In genomic region chr6:28142332-28142731, GRCm38 (mm10) we compare ENCODE assay signal across 11 mouse cellular contexts. TPM values are rescaled to one million over a fixed set of nuclear protein-coding genes. Genes with fewer than 3 reads are reported as not detected.
DNase-seq lines count a peak whose midpoint lies in the region; ATAC-seq and TF ChIP-seq lines count a peak whose summit lies in the region.
"Had no signal": no experiment of that assay in that cellular context is flagged by ENCODE, and none has a peak within 500 bp of the region (broad histone marks: within the 10 kb centered on the region; RNA-seq: fewer than 3 reads in every experiment).

No protein-coding gene starts in this region.

- no peak overlapping the region for H3K9ac ChIP-seq in kidney, embryonic 14.5 days (ENCODE audit: low read depth, low read length)
- no peak overlapping the region for H3K9ac ChIP-seq in embryonic facial prominence, embryonic 11.5 days (replicated peaks; ENCODE audit: low read length)
- no peak overlapping the region for H3K9ac ChIP-seq in midbrain, embryonic 13.5 days (replicated peaks)

- 11% methylated on average over 2 of the region's 2 CpGs for WGBS in kidney, embryonic 14.5 days
- WGBS in kidney, adult 2 months, result 8% methylated on average over 2 of the region's 2 CpGs
- 23% methylated on average over 2 of the region's 2 CpGs for WGBS in embryonic facial prominence, embryonic 11.5 days
- 7% methylated on average over 2 of the region's 2 CpGs for WGBS in midbrain, embryonic 13.5 days

- no peak for TF ChIP-seq POLR2A in kidney, adult 2 months (IDR thresholded peaks at IDR 0.05; ENCODE audit: low read depth, low read length)

- H3K27me3 ChIP-seq in kidney, embryonic 14.5 days (ENCODE audit: control insufficient read depth, insufficient read depth, low read length), result no peaks in the 10 kb centered on the region; the same call in 1 of the 2 replicates
- no peaks in the 10 kb centered on the region for H3K27me3 ChIP-seq in kidney, adult 2 months (replicated peaks; ENCODE audit: control insufficient read depth, insufficient read depth, low read length)
- no peaks in the 10 kb centered on the region for H3K27me3 ChIP-seq in embryonic facial prominence, embryonic 11.5 days (ENCODE audit: control insufficient read depth, insufficient read depth, low read length)
- H3K27me3 ChIP-seq in midbrain, embryonic 13.5 days, result no peaks in the 10 kb centered on the region

- H3K4me1 ChIP-seq in kidney, embryonic 14.5 days (ENCODE audit: control insufficient read depth, insufficient read depth, low read length), result no peaks in the 10 kb centered on the region
- H3K4me1 ChIP-seq in kidney, adult 2 months (ENCODE audit: control insufficient read depth, insufficient read depth, low read length), result no peaks in the 10 kb centered on the region
- H3K4me1 ChIP-seq in embryonic facial prominence, embryonic 11.5 days (ENCODE audit: control insufficient read depth, insufficient read depth, low read length), result no peaks in the 10 kb centered on the region
- H3K4me1 ChIP-seq in midbrain, embryonic 13.5 days (replicated peaks), result peaks cover 3% of the 10 kb centered on the region

- no peak overlapping the region for H3K27ac ChIP-seq in kidney, embryonic 14.5 days (ENCODE audit: low read depth, low read length)
- no peak overlapping the region for H3K27ac ChIP-seq in kidney, adult 2 months (ENCODE audit: insufficient read depth, low read depth, low read length)
- no peak overlapping the region for H3K27ac ChIP-seq in embryonic facial prominence, embryonic 11.5 days (replicated peaks; ENCODE audit: low read depth, low read length)
- no peak overlapping the region for H3K27ac ChIP-seq in midbrain, embryonic 13.5 days

- H3K36me3 ChIP-seq in kidney, embryonic 14.5 days (ENCODE audit: control insufficient read depth, insufficient read depth, low read length), result no peaks in the 10 kb centered on the region
- H3K36me3 ChIP-seq in kidney, adult 2 months (ENCODE audit: control insufficient read depth, insufficient read depth, low read length), result no peaks in the 10 kb centered on the region
- H3K36me3 ChIP-seq in embryonic facial prominence, embryonic 11.5 days (replicated peaks; ENCODE audit: control insufficient read depth, insufficient read depth, low read depth, low read length), result no peaks in the 10 kb centered on the region
- H3K36me3 ChIP-seq in midbrain, embryonic 13.5 days, result no peaks in the 10 kb centered on the region

- H3K4me2 ChIP-seq in kidney, embryonic 14.5 days (replicated peaks; ENCODE audit: low read depth, low read length), result no peak overlapping the region
- no peak overlapping the region for H3K4me2 ChIP-seq in embryonic facial prominence, embryonic 11.5 days (ENCODE audit: low read depth, low read length)
- no peak overlapping the region for H3K4me2 ChIP-seq in midbrain, embryonic 13.5 days (replicated peaks)

- no peak for TF ChIP-seq CTCF in kidney, adult 2 months (conservative IDR thresholded peaks at IDR 0.05; ENCODE audit: insufficient read depth, insufficient read length, low read depth, low read length)

- no peaks in the 10 kb centered on the region for H3K9me3 ChIP-seq in kidney, embryonic 14.5 days (ENCODE audit: control insufficient read depth, low read length)
- H3K9me3 ChIP-seq in embryonic facial prominence, embryonic 11.5 days (replicated peaks; ENCODE audit: control insufficient read depth, low read length), result no peaks in the 10 kb centered on the region
- H3K9me3 ChIP-seq in midbrain, embryonic 13.5 days, result no peaks in the 10 kb centered on the region

- no peak overlapping the region for H3K4me3 ChIP-seq in kidney, embryonic 14.5 days (ENCODE audit: low read length)
- no peak overlapping the region for H3K4me3 ChIP-seq in kidney, adult 2 months (ENCODE audit: insufficient read depth, low read depth, low read length)
- no peak overlapping the region for H3K4me3 ChIP-seq in embryonic facial prominence, embryonic 11.5 days (ENCODE audit: low read depth, low read length)
- H3K4me3 ChIP-seq in midbrain, embryonic 13.5 days (replicated peaks), result no peak overlapping the region

- no peak for DNase-seq in kidney, adult 2 months
- peak; percentile 16 for DNase-seq in ES-CJ7 (ENCODE audit: low read depth, low spot score)
- peak; percentile 51 for DNase-seq in embryonic facial prominence, embryonic 11.5 days (ENCODE audit: low spot score)
- DNase-seq in Muller cell, postnatal 12 days (ENCODE audit: inconsistent ontology term), result no peak
- no peak for DNase-seq in thymus, adult 18-20 months
- DNase-seq in right cerebral cortex, postnatal 4 days, result no peak
- DNase-seq: cerebellum, adult 18-20 months; kidney, adult 18-20 months; lung, adult 18-20 months had no signal

- peak; percentile 87; the same call in 1 of the 2 replicates for ATAC-seq in kidney, embryonic 14.5 days (ENCODE audit: low FRiP score, low TSS enrichment)
- peak; percentile 70; the same call in 1 of the 2 replicates for ATAC-seq in embryonic facial prominence, embryonic 11.5 days (replicated peaks; ENCODE audit: insufficient number of reproducible peaks, low FRiP score, low TSS enrichment, low read depth)
- peak; percentile 85 for ATAC-seq in midbrain, embryonic 13.5 days

RNA-seq across cellular contexts. Expression of gene Grm8, which starts 7.4 kb away (rescaled TPM):
- polyA plus RNA-seq in kidney, embryonic 14.5 days (2014; fragmentation: Nextera tagmentation; extraction: Ambion mirVana), result 0.71 and 1.0 TPM in 2 replicates
- polyA plus RNA-seq in kidney, adult 2 months (2012; rRNA removed), result not detected in 2 replicates
- 0.75 and 1.2 TPM in 2 replicates for polyA plus RNA-seq in embryonic facial prominence, embryonic 11.5 days (2014; fragmentation: Nextera tagmentation; extraction: Ambion mirVana)
- polyA plus RNA-seq in midbrain, embryonic 13.5 days (2015; fragmentation: Nextera tagmentation; extraction: Ambion mirVana), result 7.1 and 9.4 TPM in 2 replicates

Comparison
In these comparisons a context has a peak if more than half of its experiments do, and no peak if none do; other contexts are left out.
1. DNase-seq: peak in ES-CJ7 (single experiment) and embryonic facial prominence, embryonic 11.5 days (single experiment); none in kidney, adult 2 months (single experiment), Muller cell, postnatal 12 days (single experiment), thymus, adult 18-20 months (0 of 2) and right cerebral cortex, postnatal 4 days (single experiment).
2. Peak in every context shown above with its lines, with median percentiles within 50 percentile points of each other: ATAC-seq.